Mouse (Mus musculus) liver, adult (tissue): ENCODE data around the gene Hnrnpll.

Source experiments
- GATA4 ChIP-seq: IDR thresholded peaks from 2 replicates; pipeline ENCODE4 v1.6.1; 2014; ENCODE audit warnings: mild to moderate bottlenecking, low read length; ENCODE audit not compliant: insufficient replicate concordance

The Hnrnpll gene

DNA sequence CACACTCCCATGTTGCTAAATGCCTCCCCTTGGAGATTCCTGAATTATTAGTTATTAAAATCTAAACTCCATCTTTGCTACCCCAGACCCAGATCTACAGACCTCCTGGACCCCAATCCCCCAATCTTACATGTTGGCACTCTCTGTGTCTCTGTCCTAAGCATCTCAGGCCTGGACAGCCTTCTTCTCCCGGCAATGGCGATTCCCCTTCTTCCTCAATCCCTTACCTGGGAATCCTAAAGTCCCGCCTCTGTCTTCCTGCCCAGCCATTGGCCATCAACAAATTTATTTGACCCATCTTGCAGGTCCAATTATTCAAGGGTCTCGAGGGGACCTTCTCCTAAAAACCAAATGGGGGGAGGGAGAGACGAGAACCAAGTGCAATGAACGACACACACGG, 77.7 kb downstream of the Hnrnpll start:
- TF ChIP-seq GATA4, result no peak

DNA sequence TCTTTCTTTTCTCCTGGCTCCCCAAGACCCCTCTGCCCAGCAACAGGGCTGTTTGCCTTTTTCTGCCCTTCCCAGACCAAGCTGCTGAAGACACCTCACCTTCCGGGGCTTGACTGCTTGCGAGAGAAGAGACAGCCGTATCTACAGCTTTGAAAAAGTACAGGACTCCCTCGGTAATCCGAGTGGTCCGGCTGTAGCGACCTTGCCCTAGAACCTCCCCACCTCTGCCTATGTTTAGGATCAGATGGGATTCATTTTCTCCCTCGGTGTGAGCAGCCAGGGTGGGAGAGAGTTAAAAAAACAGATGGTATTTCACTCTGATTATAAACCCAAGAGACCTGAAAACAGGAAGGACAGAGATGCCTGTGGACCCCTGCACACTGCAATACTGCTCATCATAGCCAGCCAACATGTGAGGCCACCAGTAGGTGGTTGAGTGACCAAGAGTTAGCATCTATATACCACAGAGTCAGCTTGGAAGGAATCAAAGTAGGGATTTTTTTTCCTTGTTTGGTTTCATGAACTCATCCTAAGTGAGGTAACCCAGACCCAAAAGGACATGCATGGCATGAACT, 79.1 kb downstream of the Hnrnpll start:
- no peak for TF ChIP-seq GATA4

DNA sequence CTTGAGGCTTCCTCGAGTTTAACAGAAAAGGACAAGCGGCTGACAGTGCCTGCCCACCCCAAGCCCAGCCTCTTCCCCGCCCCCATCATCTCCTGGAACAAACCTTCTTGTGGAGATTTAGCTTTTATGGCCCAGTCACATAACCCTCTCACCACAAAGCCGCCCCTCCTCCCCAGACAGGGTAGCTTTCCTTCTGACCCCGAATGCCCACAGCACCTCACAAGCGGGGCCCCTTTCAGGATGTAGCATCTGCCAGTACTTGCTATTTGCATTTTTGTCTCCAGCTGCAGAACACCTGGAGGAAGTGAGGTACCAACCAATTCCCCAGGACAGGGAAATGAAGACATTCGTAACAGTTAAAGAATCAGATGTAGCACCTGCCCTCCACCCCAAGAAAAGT, 79.6 kb downstream of the Hnrnpll start:
- no peak for TF ChIP-seq GATA4

DNA sequence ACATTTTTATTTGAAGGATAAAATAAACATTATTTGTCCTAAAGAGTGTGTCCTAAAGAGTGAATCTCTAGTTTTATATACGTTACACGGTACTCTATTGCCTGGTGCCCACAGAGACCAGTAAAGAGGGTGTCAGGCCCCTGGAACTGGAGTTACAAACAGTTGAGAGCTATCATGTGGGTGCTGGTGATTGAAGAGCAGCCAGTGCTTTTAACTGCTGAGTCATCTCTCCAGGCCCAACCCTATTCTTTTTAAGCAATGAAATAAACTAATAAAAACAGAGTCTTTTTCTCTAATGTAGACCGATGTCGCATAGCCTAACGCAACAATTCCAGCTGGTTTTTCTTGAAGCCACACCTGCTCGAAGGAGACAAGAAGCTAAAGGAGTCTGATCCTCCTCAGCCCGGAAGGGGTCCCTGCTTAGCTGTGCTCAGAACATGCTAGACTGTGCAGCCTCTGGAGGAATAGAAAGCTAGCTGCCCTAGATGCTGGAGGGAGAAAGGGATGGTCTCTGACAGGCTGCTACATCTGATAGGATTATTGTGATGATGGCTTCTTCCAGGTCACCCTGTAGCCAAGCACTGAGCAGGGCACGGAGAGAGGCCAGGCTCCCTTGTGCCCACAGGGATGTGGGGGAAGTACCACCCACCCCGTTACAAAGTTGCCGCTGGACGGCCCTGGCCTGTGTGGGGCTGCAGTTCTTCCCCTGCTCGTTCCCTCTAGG, 80.2 kb downstream of the Hnrnpll start:
- no peak for TF ChIP-seq GATA4

DNA sequence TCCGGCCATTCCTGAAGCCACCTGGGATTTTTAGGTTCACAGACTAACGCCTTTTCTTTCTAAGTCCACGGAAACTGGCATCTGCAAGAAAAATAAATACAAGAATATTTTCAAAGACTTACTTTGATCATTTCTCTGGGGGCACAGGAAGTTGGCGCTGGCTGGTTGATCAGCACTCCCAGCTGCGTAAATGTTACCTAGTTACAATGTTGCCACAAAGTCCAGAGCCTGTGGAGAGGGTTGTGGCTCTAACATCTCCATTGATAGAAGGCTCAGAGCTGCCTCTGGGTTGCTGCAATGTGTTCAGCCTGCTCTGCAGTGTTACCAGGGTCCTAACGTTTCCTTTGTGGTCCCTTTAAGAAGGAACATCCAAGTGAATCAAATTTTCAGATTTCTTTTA, 80.8 kb downstream of the Hnrnpll start:
- no peak for TF ChIP-seq GATA4

DNA sequence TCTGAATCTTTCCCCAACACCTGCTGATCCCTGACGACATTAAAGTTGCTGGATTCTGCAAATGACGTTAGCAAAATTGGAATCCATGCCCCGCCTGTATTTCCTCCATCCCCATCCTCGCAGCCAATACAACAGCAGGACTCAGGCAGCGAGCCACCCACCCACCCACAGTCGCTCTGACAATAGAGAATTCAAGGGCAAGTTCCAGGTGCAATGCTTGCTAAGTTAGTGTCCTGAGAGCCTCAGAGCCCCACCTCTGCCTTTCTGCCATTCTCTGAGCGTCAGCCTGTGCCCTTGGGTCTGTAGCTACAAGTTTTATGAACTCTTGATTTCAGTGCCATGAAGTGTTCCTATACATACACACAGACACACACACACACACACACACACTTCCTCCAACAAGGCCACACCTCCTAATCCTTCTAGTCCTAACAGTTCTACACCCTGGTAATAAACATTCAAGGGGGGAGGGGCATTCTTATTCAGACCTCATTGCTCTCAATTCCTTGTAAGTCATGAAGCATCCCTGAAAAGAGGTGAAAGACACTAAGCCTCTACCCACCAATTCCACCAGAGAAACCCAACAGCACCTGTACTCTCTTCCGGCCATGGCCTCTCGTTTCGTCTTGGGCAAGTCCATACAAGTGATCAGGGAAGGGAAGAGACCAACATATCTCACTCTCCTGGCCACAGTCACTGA, 81.6 kb downstream of the Hnrnpll start:
- TF ChIP-seq GATA4, result no peak
